Mouse (Mus musculus) lung, embryonic 15.5 days (tissue): ENCODE data around the gene Rpl6. TPM values are rescaled to one million over a fixed set of nuclear protein-coding genes. Genes with fewer than 3 reads are reported as not detected.
A peak's percentile ranks its signal among the peaks of the same experiment; 100 is the strongest.
"Not testable (repeated sequence)": the region's sequence is repeated elsewhere in the genome, so short reads cannot be mapped to it uniquely, and the experiment has no call there.

ENCODE experiments used
- ATAC-seq: fragments of 200-750 bp; cut with Nextera tagmentation; 2 replicates; pipeline ENCODE4 v1.8.0; 2017; ENCODE audit warnings: moderate number of reproducible peaks, borderline replicate concordance; ENCODE audit not compliant: low FRiP score, low TSS enrichment; ENCODE audit errors: extremely low read depth
- H3K27ac ChIP-seq: fragments of 300-500 bp; sonication (generic); 2 replicates; pipeline ENCODE4 v1.5.1; 2015; ENCODE audit warnings: moderate library complexity, mild to moderate bottlenecking, inconsistent platforms
- H3K27me3 ChIP-seq: fragments of 300-500 bp; sonication (generic); 2 replicates; pipeline ENCODE4 v1.6.1; 2015; ENCODE audit warnings: inconsistent platforms
- H3K36me3 ChIP-seq: fragments of 300-500 bp; sonication (generic); 2 replicates; pipeline ENCODE4 v1.6.1; 2015; ENCODE audit warnings: inconsistent platforms
- H3K4me1 ChIP-seq: fragments of 300-500 bp; sonication (generic); 2 replicates; pipeline ENCODE4 v1.6.1; 2015; ENCODE audit warnings: inconsistent platforms
- H3K4me2 ChIP-seq: fragments of 300-500 bp; sonication (generic); 2 replicates; pipeline ENCODE4 v1.6.1; 2015; ENCODE audit warnings: inconsistent platforms, mild to moderate bottlenecking, moderate library complexity
- H3K4me3 ChIP-seq: fragments of 300-500 bp; sonication (generic); 2 replicates; pipeline ENCODE4 v1.5.1; 2015; ENCODE audit warnings: mild to moderate bottlenecking, inconsistent platforms
- H3K9ac ChIP-seq: fragments of 300-500 bp; sonication (generic); 2 replicates; pipeline ENCODE4 v1.6.1; 2015; ENCODE audit warnings: inconsistent platforms
- H3K9me3 ChIP-seq: fragments of 300-500 bp; sonication (generic); 2 replicates; pipeline ENCODE4 v1.6.1; 2016; ENCODE audit warnings: inconsistent platforms
- WGBS: fragments of 180-500 bp; shearing (Covaris S2); methylation state at CpG from one replicate; pipeline ENCODE4 v1.1.7; 2015; 5-methylcytosine and 5-hydroxymethylcytosine counted together
- polyA plus RNA-seq: library from polyadenylated mRNA; unstranded; fragments of >200 nt; fragmentation: Nextera tagmentation; extraction: Ambion mirVana; gene quantifications from 2 replicates; pipeline ENCODE4 v1.2.1, GENCODE M21; 2015

The Rpl6 gene
- polyA plus RNA-seq, 1 experiment from 2014 or later: 563 TPM

DNA sequence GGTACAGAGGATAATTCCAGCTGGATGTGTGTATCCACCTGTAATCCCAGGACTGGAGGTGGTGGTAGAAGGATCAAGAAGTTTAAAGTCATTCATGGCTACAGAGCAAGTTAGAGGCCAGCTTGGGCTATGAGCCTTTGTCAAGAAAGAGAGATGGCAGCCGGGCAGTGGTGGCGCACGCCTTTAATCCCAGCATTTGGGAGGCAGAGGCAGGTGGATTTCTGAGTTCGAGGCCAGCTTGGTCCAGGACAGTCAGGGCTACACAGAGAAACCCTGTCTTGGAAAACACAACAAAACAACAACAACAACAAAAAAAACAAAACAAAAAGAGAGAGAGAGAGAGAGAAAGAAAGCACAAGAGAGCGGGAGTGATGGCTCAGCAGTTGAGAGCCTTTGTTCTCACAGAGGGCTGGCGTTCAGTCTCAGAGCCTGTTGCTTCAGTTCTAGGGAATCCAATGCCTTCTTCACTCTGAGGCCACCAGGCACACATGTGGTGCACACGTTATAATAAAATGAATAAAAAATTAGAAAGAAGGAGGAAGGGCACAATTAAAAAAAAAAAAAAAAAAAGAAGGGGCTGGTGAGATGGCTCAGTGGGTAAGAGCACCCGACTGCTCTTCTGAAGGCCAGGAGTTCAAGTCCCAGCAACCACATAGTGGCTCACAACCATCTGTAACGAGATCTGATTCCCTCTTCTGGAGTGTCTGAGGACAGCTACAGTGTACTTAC lies 12.5 kb downstream of the Rpl6 start:
- H3K4me3 ChIP-seq, H3K27ac ChIP-seq, H3K4me2 ChIP-seq, H3K9me3 ChIP-seq, ATAC-seq, H3K27me3 ChIP-seq, H3K9ac ChIP-seq: not testable (repeated sequence)
- 83% methylated on average over 9 of the region's 9 CpGs for WGBS
- Histone ChIP-seq H3K36me3 (peaks cover 16% of the 10 kb centered on the region), H3K4me1 (peaks cover 11% of the 10 kb centered on the region)

DNA sequence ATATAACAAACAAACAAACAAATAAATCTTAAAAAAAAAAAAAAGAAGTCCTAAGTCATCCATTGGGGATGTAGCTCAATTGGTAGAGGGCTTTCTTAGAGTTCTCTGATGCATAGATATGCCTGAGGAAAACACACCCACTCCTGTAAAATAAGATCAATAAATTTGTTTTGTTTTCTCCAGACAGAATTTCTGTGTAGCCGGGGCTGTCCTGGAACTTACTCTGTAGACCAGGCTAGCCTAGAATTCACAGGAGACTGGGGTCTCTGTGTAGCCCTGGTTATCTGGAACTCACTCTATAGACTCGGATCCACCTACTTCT lies 13.0 kb downstream of the Rpl6 start:
- WGBS: 79% methylated on average over 2 of the region's 2 CpGs
- Histone ChIP-seq H3K4me1 (peaks cover 11% of the 10 kb centered on the region), H3K36me3 (peaks cover 11% of the 10 kb centered on the region), H3K9ac (no peak overlapping the region), H3K4me3 (no peak overlapping the region), H3K4me2 (no peak overlapping the region), H3K27me3 (no peaks in the 10 kb centered on the region), H3K9me3 (no peaks in the 10 kb centered on the region), H3K27ac (no peak overlapping the region)
- no peak for ATAC-seq

DNA sequence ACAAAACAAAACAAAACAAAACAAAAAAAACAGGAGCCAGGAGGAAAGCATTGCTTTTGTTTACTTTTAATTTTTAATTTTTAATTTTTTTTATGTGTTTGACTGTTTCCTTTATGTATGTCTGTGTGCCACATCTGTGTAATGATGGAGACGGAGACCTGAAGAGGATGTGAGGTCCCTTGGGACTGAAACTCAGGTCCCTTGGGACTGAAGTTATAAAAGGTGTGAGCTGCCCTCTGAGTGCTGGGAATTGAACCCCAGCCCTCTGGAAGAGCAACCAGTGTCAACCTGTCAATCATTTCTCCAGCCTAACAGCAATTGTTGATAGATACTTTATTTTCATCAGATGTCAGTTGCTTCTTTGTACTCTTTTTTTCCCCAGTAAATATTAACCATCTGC lies 14.9 kb downstream of the Rpl6 start:
- Histone ChIP-seq H3K27me3 (no peaks in the 10 kb centered on the region), H3K9me3 (no peaks in the 10 kb centered on the region), H3K4me1 (peaks cover 11% of the 10 kb centered on the region), H3K4me3 (no peak overlapping the region), H3K4me2 (no peak overlapping the region), H3K9ac (no peak overlapping the region), H3K27ac (no peak overlapping the region), H3K36me3 (no peaks in the 10 kb centered on the region)
- WGBS: 88% methylated on average over 1 of the region's 1 CpGs
- no peak for ATAC-seq

DNA sequence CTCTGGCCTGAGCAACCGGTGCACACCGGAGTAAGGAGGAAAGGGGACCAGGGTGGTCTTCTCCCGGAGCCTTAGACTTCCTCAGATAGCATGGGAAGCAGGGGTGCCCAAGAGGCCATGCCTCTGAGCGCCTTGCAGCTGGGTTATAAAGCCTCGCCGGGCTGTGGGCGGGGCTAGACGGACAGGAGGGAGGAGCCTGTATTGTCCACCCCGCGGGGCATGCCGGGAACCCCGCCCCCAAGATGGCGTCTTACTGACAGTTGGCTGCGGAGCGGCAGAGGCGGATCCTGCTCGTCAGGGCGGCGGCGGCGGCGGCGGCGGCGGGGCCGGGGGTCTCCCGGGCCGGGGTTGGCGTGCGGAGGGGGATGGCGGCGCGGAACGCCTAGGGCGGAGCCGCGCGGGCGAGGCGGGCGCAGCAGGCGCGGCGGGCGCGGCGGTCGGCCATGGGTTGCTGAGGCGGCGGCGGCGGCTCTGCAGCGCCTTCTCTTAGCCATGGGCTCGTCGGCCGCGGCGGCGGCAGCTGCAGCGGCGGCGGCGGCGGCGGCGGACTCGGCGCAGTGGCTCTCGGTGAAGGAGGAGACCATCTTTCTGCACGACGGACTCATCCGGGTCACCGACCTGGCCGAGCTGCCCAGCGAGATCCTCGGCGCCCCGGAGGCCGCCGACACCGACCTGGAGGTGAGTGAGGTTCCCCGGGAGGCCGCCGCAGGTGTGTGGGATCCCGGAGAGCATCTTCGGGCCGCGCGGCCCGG lies 15.9 kb downstream of the Rpl6 start, which contains the start of gene Hectd4:
Gene Hectd4 (plus strand): TSS at position 240 of the 752 bp plus-strand sequence.
- Histone ChIP-seq H3K9ac (peak within 1 kb of the TSS; percentile 82), H3K4me2 (peak within 1 kb of the TSS; percentile 76), H3K4me1 (peaks cover 11% of the 10 kb centered on the region), H3K9me3 (no peaks in the 10 kb centered on the region), H3K4me3 (peak within 1 kb of the TSS; percentile 100), H3K27me3 (no peaks in the 10 kb centered on the region), H3K27ac (peak within 1 kb of the TSS; percentile 86), H3K36me3 (no peaks in the 10 kb centered on the region)
- peak; percentile 92 for ATAC-seq
- under 1% methylated on average over 63 of the region's 90 CpGs for WGBS

DNA sequence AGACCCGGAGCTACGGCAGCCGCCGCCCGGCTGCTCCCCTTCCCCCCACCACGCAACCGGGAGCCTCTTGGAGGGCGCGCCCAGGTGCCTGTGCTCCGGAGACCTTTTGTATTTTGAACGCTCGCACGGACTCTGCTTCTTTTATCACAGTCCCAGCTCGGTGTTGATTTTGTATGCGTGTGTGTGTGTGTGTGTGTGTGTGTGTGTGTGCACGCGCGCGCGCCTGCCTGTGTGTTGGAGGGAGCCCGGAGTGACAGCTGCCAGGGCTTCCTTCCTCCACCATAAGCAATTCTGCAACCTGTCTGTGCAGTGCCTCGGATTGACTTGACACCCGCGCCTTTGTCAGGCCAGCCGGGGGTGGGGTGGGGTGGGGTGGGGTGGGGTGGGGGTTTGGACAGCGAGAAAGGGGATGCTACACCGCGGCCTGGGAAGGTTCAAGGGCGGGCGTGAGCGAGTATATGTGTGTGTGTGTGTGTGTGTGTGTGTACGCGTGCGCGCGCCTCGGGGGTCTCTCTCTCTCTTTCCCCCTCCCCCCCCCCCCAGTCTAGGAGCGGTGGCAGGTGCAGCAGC lies 16.5 kb downstream of the Rpl6 start:
- Histone ChIP-seq H3K27me3 (no peaks in the 10 kb centered on the region), H3K4me3 (peak overlapping the region; percentile 100), H3K4me2 (peak overlapping the region; percentile 76), H3K4me1 (peaks cover 11% of the 10 kb centered on the region), H3K9ac (peak overlapping the region; percentile 82), H3K36me3 (no peaks in the 10 kb centered on the region), H3K9me3 (no peaks in the 10 kb centered on the region), H3K27ac (peak overlapping the region; percentile 86)
- 0 out of 2 replicates have a peak, but pooled peaks have one; percentile 24 for ATAC-seq
- 0% methylated on average over 37 of the region's 38 CpGs for WGBS

DNA sequence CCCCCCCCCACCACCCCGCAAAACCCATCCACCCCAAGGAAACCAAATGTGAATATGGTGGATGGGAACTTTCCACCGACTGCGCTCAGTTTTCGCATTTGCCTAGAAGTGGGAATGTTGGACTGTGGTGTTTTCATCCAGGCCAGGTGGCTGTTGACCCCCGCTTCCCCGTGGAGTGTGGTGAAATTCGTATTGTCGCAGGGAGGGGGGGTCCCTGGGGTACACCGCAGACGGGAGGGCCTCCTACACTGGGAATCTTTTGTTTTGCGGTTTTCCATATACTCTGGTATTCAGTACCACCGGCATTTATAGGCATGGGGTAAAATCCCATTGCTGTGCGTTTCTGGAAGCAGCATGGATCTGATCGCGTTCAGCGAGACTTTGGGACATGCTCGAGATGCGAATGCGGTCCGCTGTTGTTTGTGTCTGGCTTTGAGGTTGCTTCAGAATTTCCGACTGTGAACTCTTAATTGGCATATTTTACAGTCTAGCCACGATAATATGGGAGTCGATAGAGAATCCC lies 17.1 kb downstream of the Rpl6 start:
- Histone ChIP-seq H3K4me1 (peaks cover 11% of the 10 kb centered on the region), H3K36me3 (no peaks in the 10 kb centered on the region), H3K4me2 (peak overlapping the region; percentile 76), H3K27me3 (no peaks in the 10 kb centered on the region), H3K9me3 (no peaks in the 10 kb centered on the region), H3K9ac (peak overlapping the region; percentile 82; the same call in 1 of the 2 replicates), H3K4me3 (peak overlapping the region; percentile 100), H3K27ac (no peak overlapping the region)
- no peak for ATAC-seq
- WGBS: 19% methylated on average over 22 of the region's 23 CpGs

DNA sequence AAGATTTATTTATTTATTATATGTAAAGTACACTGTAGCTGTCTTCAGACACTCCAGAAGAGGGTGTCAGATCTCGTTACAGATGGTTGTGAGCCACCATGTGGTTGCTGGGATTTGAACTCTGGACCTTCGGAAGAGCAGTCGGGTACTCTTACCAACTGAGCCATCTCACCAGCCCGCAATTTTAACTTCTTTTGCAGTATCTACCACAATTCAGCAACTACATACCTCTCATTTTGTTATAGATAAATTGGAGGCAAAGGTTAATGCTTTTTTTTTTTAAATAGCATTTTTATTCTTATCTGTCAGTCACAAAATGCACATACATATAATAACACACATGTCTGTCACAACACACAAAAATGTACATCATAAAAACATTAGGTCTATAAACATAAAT lies 19.7 kb downstream of the Rpl6 start:
- H3K4me3 ChIP-seq, H3K4me2 ChIP-seq, H3K36me3 ChIP-seq, H3K9ac ChIP-seq, H3K27me3 ChIP-seq, H3K9me3 ChIP-seq, ATAC-seq, H3K27ac ChIP-seq: not testable (repeated sequence)
- 80% methylated on average over 4 of the region's 4 CpGs for WGBS
- H3K4me1 ChIP-seq: peaks cover 11% of the 10 kb centered on the region

DNA sequence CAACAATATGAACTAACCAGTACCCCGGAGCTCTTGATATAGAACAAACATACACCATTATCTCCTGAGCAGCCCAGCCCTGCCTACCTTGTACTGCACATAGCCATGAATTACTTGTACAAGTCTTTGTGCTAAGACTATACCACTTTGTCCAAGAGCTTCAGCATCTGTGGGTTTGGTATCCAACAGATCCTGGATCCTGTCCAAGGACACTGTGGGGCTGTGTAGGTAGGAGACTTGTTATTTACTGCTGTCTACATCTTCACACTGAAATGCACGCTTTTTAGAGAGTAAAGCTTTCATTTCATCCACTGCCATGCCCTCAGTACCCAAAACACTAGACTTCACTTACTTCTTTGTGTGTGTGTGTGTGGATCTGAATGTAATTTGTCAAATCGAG lies 20.6 kb downstream of the Rpl6 start:
- Histone ChIP-seq H3K4me1 (peaks cover 7% of the 10 kb centered on the region), H3K36me3 (no peaks in the 10 kb centered on the region), H3K4me3 (no peak overlapping the region), H3K9ac (no peak overlapping the region), H3K4me2 (no peak overlapping the region), H3K27ac (no peak overlapping the region), H3K27me3 (no peaks in the 10 kb centered on the region), H3K9me3 (no peaks in the 10 kb centered on the region)
- 85% methylated on average over 3 of the region's 3 CpGs for WGBS
- no peak for ATAC-seq

DNA sequence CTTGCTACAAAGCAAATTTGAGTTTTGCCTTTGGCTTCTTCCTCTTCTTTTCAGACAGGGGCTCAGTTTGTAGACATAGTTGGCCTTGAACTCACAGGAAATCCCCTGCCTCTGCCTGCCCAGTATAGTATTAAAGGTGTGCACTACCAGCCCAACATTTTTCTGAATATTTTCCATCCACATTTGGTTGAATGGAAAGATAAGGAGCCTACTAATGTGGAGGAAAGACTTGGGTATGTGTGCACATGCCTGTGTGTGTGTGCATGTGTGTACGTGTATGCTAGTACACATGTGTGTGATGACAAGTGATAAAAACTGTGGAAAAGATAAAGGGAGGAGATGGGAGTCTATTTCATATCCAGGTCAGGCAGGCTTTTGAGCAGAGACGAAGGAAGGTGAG lies 21.6 kb downstream of the Rpl6 start:
- Histone ChIP-seq H3K27me3 (no peaks in the 10 kb centered on the region), H3K9me3 (no peaks in the 10 kb centered on the region), H3K27ac (no peak overlapping the region), H3K9ac (no peak overlapping the region), H3K4me3 (no peak overlapping the region), H3K36me3 (no peaks in the 10 kb centered on the region), H3K4me2 (no peak overlapping the region), H3K4me1 (peaks cover 7% of the 10 kb centered on the region)
- no peak for ATAC-seq
- WGBS: 79% methylated on average over 2 of the region's 2 CpGs

DNA sequence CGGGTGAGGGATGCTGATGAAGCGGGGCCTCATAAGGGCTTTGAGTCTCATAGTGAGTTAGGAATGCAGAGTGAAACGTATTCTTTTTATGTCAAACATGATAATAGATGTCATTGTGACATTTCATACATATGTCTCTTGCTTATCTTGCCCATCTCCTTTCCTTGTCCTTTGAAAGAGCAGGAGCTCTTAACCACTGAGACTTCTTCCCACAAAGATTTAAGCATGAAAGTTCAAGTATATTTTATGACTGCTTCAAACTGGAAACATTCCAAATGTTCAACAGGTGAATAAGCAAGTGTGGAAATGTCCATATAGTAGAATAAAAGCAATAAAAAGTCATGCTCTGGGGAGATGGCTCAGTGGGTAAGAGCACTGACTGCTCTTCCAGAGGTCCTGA lies 22.1 kb downstream of the Rpl6 start:
- 60% methylated on average over 3 of the region's 3 CpGs for WGBS
- ATAC-seq: no peak
- no peak overlapping the region for H3K4me2 ChIP-seq

DNA sequence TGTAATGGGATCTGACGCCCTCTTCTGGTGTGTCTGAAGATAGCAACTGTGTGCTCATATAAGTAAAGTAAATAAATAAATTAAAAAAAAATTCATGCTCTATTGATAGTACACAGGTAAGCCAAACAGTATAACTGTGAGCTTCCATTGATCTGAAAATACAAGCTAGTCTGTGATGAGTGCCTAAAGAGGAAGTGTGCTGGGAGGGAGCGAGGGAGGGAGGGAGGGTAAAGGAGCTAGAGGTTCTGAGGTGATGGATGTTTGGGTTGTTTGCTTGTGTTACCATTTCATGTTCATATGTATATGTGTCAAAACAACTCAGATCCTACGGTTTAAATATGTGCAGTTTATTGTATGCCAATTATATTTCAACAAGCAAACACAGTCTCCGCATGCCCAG lies 22.6 kb downstream of the Rpl6 start:
- Histone ChIP-seq H3K36me3 (no peaks in the 10 kb centered on the region), H3K27ac (no peak overlapping the region), H3K4me3 (no peak overlapping the region), H3K4me1 (no peaks in the 10 kb centered on the region), H3K4me2 (no peak overlapping the region), H3K9ac (no peak overlapping the region), H3K27me3 (no peaks in the 10 kb centered on the region), H3K9me3 (no peaks in the 10 kb centered on the region)
- 79% methylated on average over 4 of the region's 4 CpGs for WGBS
- ATAC-seq: no peak

More for the DNA sequence above, 22.1 kb downstream of the Rpl6 start:
- peaks cover 3% of the 10 kb centered on the region for H3K4me1 ChIP-seq
- no peaks in the 10 kb centered on the region for H3K9me3 ChIP-seq
- no peaks in the 10 kb centered on the region for H3K36me3 ChIP-seq
- no peak overlapping the region for H3K9ac ChIP-seq
- no peak overlapping the region for H3K4me3 ChIP-seq
- H3K27ac ChIP-seq: no peak overlapping the region
- no peaks in the 10 kb centered on the region for H3K27me3 ChIP-seq

DNA sequence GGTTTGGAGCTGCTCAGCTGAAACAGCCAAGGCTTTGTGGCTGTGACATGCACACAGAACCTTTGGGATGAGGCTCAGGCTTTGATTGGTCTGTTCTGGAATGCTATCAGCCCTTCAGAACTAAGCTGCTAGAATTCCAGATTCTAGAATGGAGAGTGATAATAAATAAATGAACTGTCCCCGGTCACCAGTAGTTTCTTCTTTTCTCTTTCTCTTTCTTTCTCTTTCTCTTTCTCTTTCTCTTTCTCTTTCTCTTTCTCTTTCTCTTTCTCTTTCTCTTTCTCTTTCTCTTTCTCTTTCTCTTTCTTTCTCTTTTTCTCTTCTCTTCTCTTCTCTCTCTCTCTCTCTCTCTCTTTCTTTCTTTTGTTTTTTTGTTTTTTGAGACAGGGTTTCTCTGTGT lies 23.0 kb downstream of the Rpl6 start:
- H3K4me2 ChIP-seq, H3K4me1 ChIP-seq, H3K9me3 ChIP-seq, H3K4me3 ChIP-seq, H3K27me3 ChIP-seq, H3K27ac ChIP-seq, H3K36me3 ChIP-seq, ATAC-seq, H3K9ac ChIP-seq: not testable (repeated sequence)
- WGBS: 79% methylated on average over 1 of the region's 1 CpGs
